Mouse (Mus musculus): ENCODE data around the gene F8a.
"Not testable (repeated sequence)": the region's sequence is repeated elsewhere in the genome, so short reads cannot be mapped to it uniquely, and the experiment has no call there.

F8a gene

GRCm38 (mm10) chrX:73227914-73228605, at the start of gene F8a:
F8a (plus strand) TSS chrX:73228291.
- DNase-seq (ENCODE audit: inconsistent ontology term) = peak; percentile 91

GRCm38 (mm10) chrX:73191934-73192333, 36.2 kb upstream of the F8a start, which contains the start of gene Xlr3b:
Xlr3b (plus strand) TSS chrX:73192207.
- DNase-seq (ENCODE audit: inconsistent ontology term) = not testable (repeated sequence)

- not testable (repeated sequence) for DNase-seq (ENCODE audit: inconsistent ontology term)
Observed at GRCm38 (mm10) chrX:73213819-73214564, 14.1 kb upstream of the F8a start, which contains the start of gene Xlr4b. Xlr4b (plus strand) TSS chrX:73214333.

- DNase-seq (ENCODE audit: inconsistent ontology term) = no peak
Observed at GRCm38 (mm10) chrX:73225365-73225764, 2.7 kb upstream of the F8a start.

- no peak for DNase-seq (ENCODE audit: inconsistent ontology term)
Observed at GRCm38 (mm10) chrX:73228606-73229214, 619 bp downstream of the F8a start.

- peak; percentile 6 for DNase-seq (ENCODE audit: inconsistent ontology term)
Observed at GRCm38 (mm10) chrX:73229288-73229687, 1.2 kb downstream of the F8a start.

GRCm38 (mm10) chrX:73242821-73243325, 14.8 kb downstream of the F8a start, which contains the start of gene Xlr4c:
Xlr4c (minus strand) TSS chrX:73243130.
- DNase-seq (ENCODE audit: inconsistent ontology term) = not testable (repeated sequence)

GRCm38 (mm10) chrX:73262428-73262827, 34.3 kb downstream of the F8a start:
- not testable (repeated sequence) for DNase-seq (ENCODE audit: inconsistent ontology term)

GRCm38 (mm10) chrX:73265270-73265669, 37.2 kb downstream of the F8a start, which contains the start of gene Xlr3c:
Xlr3c (minus strand) TSS chrX:73265390.
- DNase-seq (ENCODE audit: inconsistent ontology term) = not testable (repeated sequence)
